Mouse (Mus musculus): ENCODE results near the gene Klhl5.

Gene Klhl5

DNA sequence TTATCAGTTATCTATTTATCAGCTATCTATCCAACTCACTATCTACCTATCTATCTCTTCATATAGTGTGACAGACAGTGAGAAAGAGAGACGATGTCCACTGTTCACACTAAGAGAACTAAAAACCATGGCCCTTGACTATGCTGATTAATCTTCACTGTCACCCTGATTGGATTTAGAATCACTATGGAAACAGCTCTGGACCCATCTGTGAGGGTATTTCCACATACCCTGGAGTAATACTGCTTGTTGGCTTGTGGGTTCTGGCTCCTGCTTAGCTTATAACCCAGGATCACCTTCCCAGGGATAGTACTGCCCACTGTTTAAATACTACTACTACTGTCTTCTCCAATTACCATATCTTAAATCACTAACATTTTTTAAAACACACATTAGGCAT is 74.9 kb downstream of the Klhl5 start:
- intact Hi-C loops (cut with DNase I): no loop called here

DNA sequence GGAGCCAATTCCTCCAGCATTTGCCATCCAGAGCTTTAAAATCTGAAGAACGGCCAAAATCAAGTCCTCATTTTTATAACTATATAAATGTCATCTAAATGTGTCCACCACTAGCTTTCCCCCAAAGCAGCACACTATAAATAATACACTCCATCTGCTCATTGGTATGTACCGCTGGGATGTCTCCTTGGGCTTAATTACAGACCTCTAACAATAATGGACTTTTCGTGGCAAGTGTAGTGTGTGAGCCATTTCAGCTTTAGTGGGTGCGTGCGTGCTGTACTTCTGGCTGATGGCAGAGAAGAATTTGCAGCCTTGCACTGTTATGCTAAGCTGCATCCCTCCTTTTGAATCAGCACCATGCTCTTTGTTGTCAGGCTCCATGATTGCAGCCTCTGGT is 84.3 kb downstream of the Klhl5 start:
- intact Hi-C loops (cut with DNase I): no loop called here

DNA sequence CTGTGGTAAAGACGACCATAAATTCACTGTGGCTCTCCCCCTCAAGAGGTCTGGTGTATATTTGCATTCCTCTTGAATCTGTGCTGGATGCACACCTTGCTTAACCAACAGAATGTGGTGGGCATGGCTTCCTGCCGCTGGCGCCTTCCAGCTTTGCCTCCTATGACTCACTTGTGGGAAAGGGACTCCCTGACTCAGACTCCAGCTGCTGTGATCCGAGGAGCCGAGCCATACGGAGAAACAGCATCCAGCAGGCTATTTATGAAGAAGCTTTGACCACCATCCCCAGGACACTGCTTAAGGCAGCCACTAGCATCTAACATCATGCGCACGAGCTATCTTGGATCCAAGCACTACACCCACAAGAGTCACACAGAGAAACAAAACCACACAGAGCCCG is 87.1 kb downstream of the Klhl5 start:
- intact Hi-C loops (cut with DNase I): no loop called here

DNA sequence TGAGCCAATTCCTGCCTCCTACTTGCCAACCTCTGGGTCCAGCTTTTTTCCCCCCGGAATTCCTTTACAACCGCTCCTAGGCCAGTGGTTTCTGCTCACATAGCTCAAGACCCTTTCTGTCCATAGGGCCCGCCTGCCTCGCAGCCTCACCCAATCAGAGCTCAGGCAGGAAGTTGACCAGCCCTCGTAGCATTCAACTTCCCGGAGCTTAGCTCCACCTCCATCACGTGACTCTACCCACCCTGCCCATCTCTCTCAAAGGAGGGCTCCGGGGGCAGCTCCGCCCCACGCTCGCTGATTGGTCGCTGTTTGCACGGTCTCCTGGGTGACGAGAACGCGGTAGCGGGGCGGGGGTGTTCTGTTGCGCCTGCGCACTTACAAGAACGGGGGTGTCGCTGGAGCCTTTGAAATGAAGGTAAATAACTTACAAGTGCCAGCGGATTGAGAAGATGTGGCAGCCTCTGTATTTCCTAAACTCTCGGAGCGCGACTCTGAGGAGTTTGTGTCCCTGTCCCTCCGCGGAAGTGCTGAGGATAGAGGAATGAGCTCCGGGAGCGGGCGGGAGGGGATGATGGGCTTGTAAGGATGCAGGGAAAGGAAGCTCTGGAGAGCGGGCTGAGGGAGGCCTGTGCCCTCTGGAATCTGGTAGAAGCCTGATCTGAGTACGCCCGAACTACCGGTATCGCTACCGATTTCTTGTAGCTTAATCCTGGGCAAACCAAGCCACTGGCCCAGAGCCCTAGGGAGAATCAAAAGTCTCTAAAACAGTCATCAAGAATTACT is 92.2 kb downstream of the Klhl5 start, which contains the start of gene Wdr19:
Wdr19 (plus strand) TSS at position 351 of the 783 bp plus-strand sequence.
- intact Hi-C loops (cut with DNase I): no loop called here

DNA sequence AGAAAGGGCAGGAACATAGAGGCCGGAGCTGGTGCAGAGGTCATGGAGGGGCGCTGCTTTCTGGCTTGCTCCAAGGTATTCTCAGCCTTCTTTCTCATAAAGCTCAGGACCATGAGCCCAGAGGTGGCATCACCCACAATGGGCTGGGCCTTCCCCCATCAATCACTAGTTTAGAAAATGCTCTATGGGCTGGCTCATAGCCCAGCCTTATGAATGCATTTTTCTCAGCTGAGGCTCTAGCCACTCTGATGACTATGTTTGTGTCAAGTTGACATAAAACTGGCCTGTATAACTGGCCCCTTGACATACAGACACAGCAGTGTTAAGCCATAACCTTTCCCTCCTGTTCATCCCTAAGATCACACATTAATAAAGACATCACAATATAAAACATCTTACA is 97.4 kb downstream of the Klhl5 start:
- intact Hi-C loops (cut with DNase I): no loop called here

DNA sequence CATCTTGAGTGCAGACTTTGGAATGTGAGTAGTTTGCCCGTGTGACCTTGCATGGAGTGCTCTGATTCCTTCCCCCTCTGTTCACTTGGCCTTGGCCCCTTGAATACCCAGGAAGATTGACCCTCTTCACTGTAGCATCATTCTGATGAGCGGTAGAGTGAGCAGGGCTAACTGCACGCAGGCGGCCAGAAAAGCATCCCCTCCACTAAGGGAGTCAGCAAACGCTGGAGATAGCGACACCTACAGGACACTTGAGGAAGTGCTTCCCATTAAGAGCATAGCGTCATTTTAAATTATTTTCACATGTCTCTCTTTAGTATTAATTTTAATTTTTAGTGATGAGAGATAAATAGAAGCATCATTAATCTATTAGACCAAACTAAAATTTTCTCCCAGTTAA is 106.0 kb downstream of the Klhl5 start:
- intact Hi-C loops (cut with DNase I): loop anchor here (2.0 to 10.0 kb wide), 2 partner anchors 211 to 329 kb away; no protein-coding TSS in a partner anchor

All from adrenal gland (tissue).